Mouse (Mus musculus): ENCODE data around the gene Cd59a. TPM values are rescaled to one million over a fixed set of nuclear protein-coding genes. Genes with fewer than 3 reads are reported as not detected.

The Cd59a gene
- polyA plus RNA-seq, 1 experiment from 2014 or later = 55.8 TPM

Other genes starting within 250 kb of the Cd59a start
- gene Lmo2, start 137.8 kb upstream of the Cd59a start, polyA plus RNA-seq (2015; fragmentation: Nextera tagmentation; extraction: Ambion mirVana) = 19.1 and 23.1 TPM in 2 replicates
- gene Fbxo3, start 68.1 kb upstream of the Cd59a start, polyA plus RNA-seq (2015; fragmentation: Nextera tagmentation; extraction: Ambion mirVana) = 41.8 and 44.8 TPM in 2 replicates
- gene 4931422A03Rik, start 67.4 kb upstream of the Cd59a start, polyA plus RNA-seq (2015; fragmentation: Nextera tagmentation; extraction: Ambion mirVana) = 1.8 and 3.0 TPM in 2 replicates
- 0.10 TPM in 1 of 2 replicates, not detected in the other for gene Gm10912, start 30.0 kb upstream of the Cd59a start, polyA plus RNA-seq (2015; fragmentation: Nextera tagmentation; extraction: Ambion mirVana)
- not detected in 2 replicates for gene Gm10799, start 27.3 kb upstream of the Cd59a start, polyA plus RNA-seq (2015; fragmentation: Nextera tagmentation; extraction: Ambion mirVana)
- gene Cd59b, start 26.0 kb upstream of the Cd59a start, polyA plus RNA-seq (2015; fragmentation: Nextera tagmentation; extraction: Ambion mirVana) = 4.1 and 6.2 TPM in 2 replicates
- 0.29 and 0.37 TPM in 2 replicates for gene A930018P22Rik, start 27.0 kb downstream of the Cd59a start, polyA plus RNA-seq (2015; fragmentation: Nextera tagmentation; extraction: Ambion mirVana)